Mouse (Mus musculus) right cerebral cortex, postnatal 4 days (tissue): ENCODE results near the gene Ube2f.

ENCODE experiments used
- DNase-seq: peaks from one replicate; pipeline ENCODE4 v3.0.0-alpha.2; 2022

The Ube2f gene

GRCm38 (mm10) chr1:91239112-91239511 is 11.0 kb upstream of the Ube2f start:
- peak; percentile 54 for DNase-seq

- DNase-seq = no peak
These were observed 10.3 kb upstream of the Ube2f start for GRCm38 (mm10) chr1:91239800-91240199.

- no peak for DNase-seq
These were observed 9.4 kb upstream of the Ube2f start for GRCm38 (mm10) chr1:91240685-91241084.

- DNase-seq = no peak
These were observed 8.9 kb upstream of the Ube2f start for GRCm38 (mm10) chr1:91241249-91241648.

- no peak for DNase-seq
These were observed 1.9 kb upstream of the Ube2f start for GRCm38 (mm10) chr1:91248242-91248641.

GRCm38 (mm10) chr1:91248970-91249369 is 1.1 kb upstream of the Ube2f start:
- no peak for DNase-seq

- peak; percentile 19 for DNase-seq
These were observed 477 bp downstream of the Ube2f start for GRCm38 (mm10) chr1:91250415-91251147.

GRCm38 (mm10) chr1:91251148-91251650 is 1.1 kb downstream of the Ube2f start:
- no peak for DNase-seq

- no peak for DNase-seq
These were observed 1.8 kb downstream of the Ube2f start for GRCm38 (mm10) chr1:91251927-91252326.

- DNase-seq = no peak
These were observed 7.8 kb downstream of the Ube2f start for GRCm38 (mm10) chr1:91257918-91258317.

- no peak for DNase-seq
These were observed 9.7 kb downstream of the Ube2f start for GRCm38 (mm10) chr1:91259794-91260193.

- no peak for DNase-seq
These were observed 12.4 kb downstream of the Ube2f start for GRCm38 (mm10) chr1:91262508-91262907.

GRCm38 (mm10) chr1:91272260-91272659 is 22.2 kb downstream of the Ube2f start:
- no peak for DNase-seq

- no peak for DNase-seq
These were observed 26.5 kb downstream of the Ube2f start for GRCm38 (mm10) chr1:91276581-91276980.

GRCm38 (mm10) chr1:91277480-91277879 is 27.4 kb downstream of the Ube2f start:
- no peak for DNase-seq

- no peak for DNase-seq
These were observed 28.5 kb downstream of the Ube2f start for GRCm38 (mm10) chr1:91278410-91279119.

- DNase-seq = no peak
These were observed 29.0 kb downstream of the Ube2f start for GRCm38 (mm10) chr1:91279126-91279525.

GRCm38 (mm10) chr1:91282582-91282981 is 32.5 kb downstream of the Ube2f start:
- no peak for DNase-seq

- DNase-seq = no peak
These were observed 39.3 kb downstream of the Ube2f start for GRCm38 (mm10) chr1:91289375-91289774.

- DNase-seq = no peak
These were observed 42.2 kb downstream of the Ube2f start for GRCm38 (mm10) chr1:91292101-91292825.

- no peak for DNase-seq
These were observed 45.4 kb downstream of the Ube2f start for GRCm38 (mm10) chr1:91295544-91295943.

- peak; percentile 89 for DNase-seq
These were observed 48.0 kb downstream of the Ube2f start, which contains the start of gene Scly for GRCm38 (mm10) chr1:91297799-91298744. TSS of gene Scly (plus strand) at chr1:91298338.
